Mouse (Mus musculus) left cerebral cortex, adult 9 months (tissue): ENCODE results near the gene 4930523C07Rik.

Source experiments
- DNase-seq, 2 experiments: peaks; one replicate each; pipeline ENCODE4 v3.0.0; 2022; ENCODE audit warnings: low spot score in 2 of 2

The 4930523C07Rik gene

DNA sequence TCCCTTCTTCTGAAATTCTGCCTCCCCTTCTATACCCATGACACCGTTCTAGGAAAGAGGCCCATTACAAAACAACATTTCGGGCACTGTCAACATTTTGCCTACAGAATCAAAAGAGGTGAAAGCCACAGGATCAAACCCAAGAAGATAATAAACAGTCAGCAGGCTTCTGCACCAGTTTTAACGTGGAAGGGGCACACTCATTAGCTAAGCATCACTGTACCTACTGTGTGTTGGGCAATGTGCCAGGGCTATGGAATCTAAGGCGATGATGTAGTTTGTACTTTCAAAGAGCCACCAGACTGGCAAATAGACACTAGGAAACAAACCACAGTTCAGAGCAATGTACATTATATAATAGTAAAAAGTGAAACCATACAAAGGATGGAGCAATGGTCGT is 1.8 kb downstream of the 4930523C07Rik start:
- no peak for DNase-seq

DNA sequence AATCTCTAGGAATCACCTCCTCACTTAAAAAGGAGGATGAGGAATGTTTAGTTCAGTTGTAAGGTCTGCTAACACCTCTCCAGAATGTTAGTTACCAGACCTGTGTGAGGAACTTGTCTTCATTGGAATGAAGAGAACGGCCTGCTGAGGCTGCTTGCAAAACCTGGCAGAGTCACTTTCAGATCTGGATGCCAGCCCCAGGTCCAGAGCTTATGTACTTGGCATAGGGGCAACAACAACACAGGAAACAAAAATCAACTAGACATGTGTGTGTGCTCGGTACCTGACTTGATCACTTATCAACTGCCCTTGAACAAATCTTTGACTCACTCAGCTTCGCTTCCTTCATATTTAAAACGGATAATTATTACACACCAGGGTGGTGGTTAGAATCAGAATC is 2.6 kb downstream of the 4930523C07Rik start:
- no peak for DNase-seq

DNA sequence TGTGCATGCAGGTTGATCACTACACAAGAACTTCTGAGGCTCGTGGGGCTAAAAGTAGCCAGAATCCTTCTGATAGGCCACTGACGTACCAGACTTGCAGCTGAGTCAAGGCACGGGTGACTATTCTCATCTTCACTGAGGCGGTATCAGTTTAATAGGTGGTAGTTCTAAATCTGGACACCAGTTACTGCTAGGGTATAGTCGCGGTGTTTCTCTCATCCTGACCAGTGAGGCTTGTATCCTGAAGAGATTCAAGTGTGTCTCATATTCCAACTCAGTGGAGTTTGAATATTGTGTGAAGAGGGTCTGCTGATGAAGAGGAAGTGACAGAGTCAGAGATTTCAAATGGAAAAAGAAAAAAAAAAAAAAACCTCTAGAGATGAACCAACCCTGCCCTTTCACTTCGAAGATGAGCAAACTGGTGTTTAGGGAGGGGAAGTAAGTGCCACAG is 3.3 kb downstream of the 4930523C07Rik start:
- DNase-seq = no peak

GRCm38 (mm10) chr1:160049131-160049880 is 5.1 kb downstream of the 4930523C07Rik start:
- no peak for DNase-seq

GRCm38 (mm10) chr1:160050898-160051297 is 6.7 kb downstream of the 4930523C07Rik start:
- DNase-seq = peak; percentile 3 to 16

- no peak for DNase-seq
Measured at GRCm38 (mm10) chr1:160052556-160053315, 8.6 kb downstream of the 4930523C07Rik start.

- DNase-seq = no peak
Measured at GRCm38 (mm10) chr1:160053510-160054305, 9.5 kb downstream of the 4930523C07Rik start.

GRCm38 (mm10) chr1:160054366-160055078 is 10.3 kb downstream of the 4930523C07Rik start:
- no peak for DNase-seq

GRCm38 (mm10) chr1:160057657-160058056 is 13.5 kb downstream of the 4930523C07Rik start:
- no peak for DNase-seq

- no peak for DNase-seq
Measured at GRCm38 (mm10) chr1:160059908-160060307, 15.7 kb downstream of the 4930523C07Rik start.

- DNase-seq = no peak
Measured at GRCm38 (mm10) chr1:160060542-160060941, 16.4 kb downstream of the 4930523C07Rik start.

DNA sequence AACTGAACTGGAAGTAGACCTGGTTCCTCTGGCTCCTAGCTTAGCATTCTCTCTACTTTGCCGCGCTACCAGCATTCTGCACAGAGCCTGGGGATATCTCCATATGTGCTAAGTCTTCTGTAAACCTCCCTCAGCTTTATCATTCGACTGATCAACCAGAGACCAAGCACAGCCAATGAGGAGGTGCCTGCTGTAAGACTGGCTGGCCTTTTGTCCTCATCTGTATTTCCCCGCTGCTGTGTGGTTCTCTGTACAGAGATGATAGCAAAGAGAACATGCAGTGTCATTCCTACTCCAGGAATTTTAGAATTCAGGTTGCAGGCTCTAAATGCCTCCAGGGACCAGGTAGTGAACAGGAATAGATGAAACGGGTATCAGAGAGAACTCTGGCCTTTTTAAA is 17.1 kb downstream of the 4930523C07Rik start:
- no peak for DNase-seq

GRCm38 (mm10) chr1:160061725-160062366 is 17.7 kb downstream of the 4930523C07Rik start:
- no peak for DNase-seq

GRCm38 (mm10) chr1:160064547-160065144 is 20.5 kb downstream of the 4930523C07Rik start:
- DNase-seq = no peak

DNA sequence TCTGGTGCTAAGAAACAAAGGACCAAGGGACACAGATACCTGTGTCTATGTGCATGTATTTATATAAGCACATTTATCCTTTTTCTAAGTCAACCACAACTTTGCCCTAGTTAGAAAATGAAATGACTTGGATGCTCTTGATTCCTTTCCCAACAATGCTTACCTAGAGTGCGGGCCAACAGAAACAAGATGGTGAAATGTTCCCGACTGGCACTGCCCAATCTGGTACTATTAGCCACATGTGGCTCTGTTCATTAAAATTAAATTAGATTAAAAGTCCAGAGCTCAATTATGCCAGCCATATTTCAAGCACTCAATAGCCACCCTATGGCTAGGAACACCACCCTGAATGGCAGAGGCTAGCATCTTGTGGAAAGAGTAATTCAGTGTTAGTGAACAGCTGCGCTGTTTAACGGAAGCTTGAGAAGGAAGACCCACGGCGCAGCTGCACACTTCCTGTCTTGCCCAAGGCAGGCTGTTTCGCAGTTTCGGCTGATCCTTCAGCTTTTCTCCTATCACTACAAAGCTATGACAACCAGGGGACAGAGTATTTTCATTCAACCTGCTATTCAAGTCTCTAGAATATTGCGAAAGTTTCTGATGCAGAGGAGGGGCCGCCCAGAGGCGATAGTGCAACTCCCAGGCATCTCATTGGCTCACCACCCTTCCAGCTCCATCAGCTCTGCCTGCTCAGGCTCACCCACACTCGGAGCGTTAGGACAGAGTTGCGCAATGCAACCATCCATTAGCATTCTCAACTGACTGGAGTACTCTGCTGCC is 34.9 kb downstream of the 4930523C07Rik start:
- DNase-seq = no peak

DNA sequence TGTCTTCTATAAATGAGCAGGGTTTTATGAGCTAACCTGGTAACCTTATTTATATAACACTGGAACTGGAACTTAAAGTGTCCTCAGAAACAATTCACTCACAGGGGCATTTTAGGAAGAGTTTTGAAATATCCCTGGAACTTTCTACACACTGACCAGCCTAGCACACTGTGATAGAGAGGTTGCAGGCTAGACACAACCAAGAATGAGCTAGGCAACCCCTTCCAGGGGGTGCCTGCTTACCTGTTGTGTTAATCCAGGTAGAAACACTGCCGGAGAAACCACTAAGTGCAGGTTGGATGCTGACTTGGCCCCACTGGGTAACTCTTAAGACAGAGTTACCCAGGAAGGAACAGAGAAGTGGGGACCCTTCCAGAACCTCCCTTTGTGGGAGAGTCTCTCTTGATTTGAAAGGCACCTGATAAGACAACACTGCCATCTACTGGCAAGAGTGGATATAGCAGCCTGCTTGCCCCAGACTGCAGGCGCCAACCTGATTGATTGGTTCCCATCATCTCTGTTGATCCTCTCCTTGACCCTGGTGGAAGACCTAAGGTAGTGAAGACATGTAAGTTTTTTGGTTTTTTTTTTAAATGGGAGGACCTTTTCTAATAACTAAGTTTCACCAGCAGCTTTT is 36.7 kb downstream of the 4930523C07Rik start:
- DNase-seq = peak in 1 of 2 experiments; percentile 88

GRCm38 (mm10) chr1:160082647-160083046 is 38.5 kb downstream of the 4930523C07Rik start:
- DNase-seq = no peak

- no peak for DNase-seq
Measured at GRCm38 (mm10) chr1:160084239-160084638, 40.1 kb downstream of the 4930523C07Rik start.

GRCm38 (mm10) chr1:160086651-160087050 is 42.5 kb downstream of the 4930523C07Rik start:
- DNase-seq = no peak
